Mouse (Mus musculus) B cell, adult 67 days (primary cell): ENCODE measurements around the gene Nkx2-1. TPM values are rescaled to one million over a fixed set of nuclear protein-coding genes. Genes with fewer than 3 reads are reported as not detected.

Source experiments
- total RNA-seq, 2 experiments: library from RNA; stranded (reverse); gene quantifications; 4 replicates each; pipeline ENCODE4 v1.2.4; 2023

Nkx2-1 gene
- total RNA-seq = not detected

GRCm38 (mm10) chr12:56536884-56537265 lies at the start of gene Nkx2-1:
Nkx2-1 (minus strand) TSS chr12:56536908.

Other genes with a start within 250 kb of the Nkx2-1 start
- gene Mbip, start 191.0 kb downstream of the Nkx2-1 start, total RNA-seq = 10 to 100 TPM; 39.3 to 47.5 TPM
- not detected for gene Nkx2-9, start 76.4 kb upstream of the Nkx2-1 start, total RNA-seq
- not detected for gene Pax9, start 154.9 kb upstream of the Nkx2-1 start, total RNA-seq